Mouse (Mus musculus) CH12.LX (cell line): ENCODE data around the gene Ms4a5. TPM values are rescaled to one million over a fixed set of nuclear protein-coding genes. Genes with fewer than 3 reads are reported as not detected.
A peak's percentile ranks its signal among the peaks of the same experiment; 100 is the strongest.

Experiments
- DNase-seq: peaks from one replicate; pipeline ENCODE4 v3.0.0-alpha.2; 2013; ENCODE audit errors: extremely low read depth
- H3K27ac ChIP-seq: 2 replicates; pipeline ENCODE4 v1.5.1; 2012; ENCODE audit warnings: low read depth, mild to moderate bottlenecking, control low read depth, moderate library complexity; ENCODE audit not compliant: insufficient read depth
- H3K27me3 ChIP-seq: replicated peaks from 2 replicates; pipeline ENCODE3; 2012; ENCODE audit warnings: inconsistent platforms
- H3K36me3 ChIP-seq, 2 experiments: replicated peaks in 1 of 2; 2 replicates each; pipeline versions ENCODE3 to v1.6.1; 2012; ENCODE audit warnings: inconsistent platforms in 1 of 2, low read length in 1 of 2, mild to moderate bottlenecking in 1 of 2, mixed read lengths in 1 of 2, moderate library complexity in 1 of 2; ENCODE audit not compliant: control insufficient read depth in 1 of 2, insufficient read depth in 1 of 2
- H3K4me1 ChIP-seq, 2 experiments: 2 replicates each; pipeline ENCODE4 v1.6.1; 2012; ENCODE audit warnings: inconsistent platforms in 1 of 2, moderate library complexity in 1 of 2; ENCODE audit not compliant: insufficient read depth in 2 of 2, control insufficient read depth in 1 of 2
- H3K4me2 ChIP-seq: 2 replicates; pipeline ENCODE4 v1.6.1; 2012; ENCODE audit warnings: low read depth, mild to moderate bottlenecking, control low read depth; ENCODE audit not compliant: poor library complexity, insufficient read depth, severe bottlenecking
- H3K4me3 ChIP-seq, 3 experiments: fragments of 150-350 bp in 1 of 3; sonication (generic) in 1 of 3; replicated peaks in 1 of 3; 2 replicates each; pipeline versions ENCODE3 to v1.5.1; 2011 to 2012; ENCODE audit warnings: low read depth in 2 of 3, low read length in 2 of 3, mild to moderate bottlenecking in 2 of 3, moderate library complexity in 2 of 3, control low read depth in 1 of 3, improper control_type of control experiment in 1 of 3, inconsistent platforms in 1 of 3, mixed read lengths in 1 of 3; ENCODE audit not compliant: poor library complexity in 1 of 3
- H3K79me2 ChIP-seq: replicated peaks from 2 replicates; pipeline ENCODE4 v1.6.1; 2012; ENCODE audit warnings: mild to moderate bottlenecking, moderate library complexity; ENCODE audit not compliant: control insufficient read depth, poor library complexity, insufficient read depth, severe bottlenecking; ENCODE audit errors: extremely low read depth
- H3K9ac ChIP-seq: 2 replicates; pipeline ENCODE4 v1.6.1; 2012; ENCODE audit warnings: low read depth, mild to moderate bottlenecking, control low read depth, moderate library complexity; ENCODE audit not compliant: insufficient read depth
- H3K9me3 ChIP-seq: replicated peaks from 2 replicates; pipeline ENCODE3; 2012; ENCODE audit warnings: low read length, inconsistent platforms, mixed read lengths
- BHLHE40 ChIP-seq: IDR thresholded peaks from 2 replicates; pipeline ENCODE4 v1.6.1; 2011; ENCODE audit warnings: mild to moderate bottlenecking, low read depth, low read length, improper control_type of control experiment
- CHD1 ChIP-seq: IDR thresholded peaks from 2 replicates; pipeline ENCODE4 v1.6.1; 2012; ENCODE audit warnings: low read depth, low read length, improper control_type of control experiment, inconsistent platforms
- CHD2 ChIP-seq: IDR thresholded peaks from 2 replicates; pipeline ENCODE4 v1.6.1; 2011; ENCODE audit warnings: low read length, improper control_type of control experiment
- CTCF ChIP-seq, 2 experiments: IDR thresholded peaks in 1 of 2; conservative IDR thresholded peaks in 1 of 2; 2 replicates each; pipeline ENCODE4 v1.5.1; 2011 to 2012; ENCODE audit warnings: low read depth in 2 of 2, low read length in 2 of 2, improper control_type of control experiment in 1 of 2, inconsistent platforms in 1 of 2, mild to moderate bottlenecking in 1 of 2, moderate library complexity in 1 of 2
- E2F4 ChIP-seq: IDR thresholded peaks from 2 replicates; pipeline ENCODE4 v1.6.1; 2011; ENCODE audit warnings: low read depth, low read length, improper control_type of control experiment; ENCODE audit not compliant: insufficient replicate concordance
- ELF1 ChIP-seq: IDR thresholded peaks from 2 replicates; pipeline ENCODE4 v1.6.1; 2014; ENCODE audit warnings: low read depth, mild to moderate bottlenecking, inconsistent platforms, low read length, improper control_type of control experiment
- EP300 ChIP-seq: IDR thresholded peaks from 2 replicates; pipeline ENCODE4 v1.6.1; 2011; ENCODE audit warnings: low read length, improper control_type of control experiment
- ETS1 ChIP-seq: conservative IDR thresholded peaks from 2 replicates; pipeline ENCODE4 v1.6.1; 2012; ENCODE audit warnings: low read depth, mild to moderate bottlenecking, inconsistent platforms, low read length, improper control_type of control experiment, moderate library complexity
- GABPA ChIP-seq: IDR thresholded peaks from 2 replicates; pipeline ENCODE4 v1.6.1; 2012; ENCODE audit warnings: low read depth, low read length, improper control_type of control experiment, inconsistent platforms; ENCODE audit not compliant: insufficient replicate concordance
- HCFC1 ChIP-seq: IDR thresholded peaks from 2 replicates; pipeline ENCODE4 v1.6.1; 2012; ENCODE audit warnings: low read depth, mild to moderate bottlenecking, inconsistent platforms, low read length, improper control_type of control experiment
- IRF4 ChIP-seq: IDR thresholded peaks from 2 replicates; pipeline ENCODE4 v1.6.1; 2014; ENCODE audit warnings: low read depth, mild to moderate bottlenecking, inconsistent platforms, low read length, improper control_type of control experiment
- JUND ChIP-seq: conservative IDR thresholded peaks from 2 replicates; pipeline ENCODE4 v1.6.1; 2011; ENCODE audit warnings: low read depth, low read length, improper control_type of control experiment
- MAFK ChIP-seq: IDR thresholded peaks from 2 replicates; pipeline ENCODE4 v1.6.1; 2011; ENCODE audit warnings: low read length, improper control_type of control experiment; ENCODE audit not compliant: insufficient replicate concordance
- MAX ChIP-seq: IDR thresholded peaks from 2 replicates; pipeline ENCODE4 v1.6.1; 2011; ENCODE audit warnings: low read length, improper control_type of control experiment
- MAZ ChIP-seq: IDR thresholded peaks from 2 replicates; pipeline ENCODE4 v1.6.1; 2012; ENCODE audit warnings: low read depth, mild to moderate bottlenecking, inconsistent platforms, low read length, improper control_type of control experiment, moderate library complexity
- MEF2A ChIP-seq: IDR thresholded peaks from 2 replicates; pipeline ENCODE4 v1.6.1; 2014; ENCODE audit warnings: low read depth, mild to moderate bottlenecking, inconsistent platforms, low read length, improper control_type of control experiment, borderline replicate concordance
- MXI1 ChIP-seq: IDR thresholded peaks from 2 replicates; pipeline ENCODE4 v1.6.1; 2011; ENCODE audit warnings: mild to moderate bottlenecking, low read depth, low read length, improper control_type of control experiment
- MYC ChIP-seq: IDR thresholded peaks from 2 replicates; pipeline ENCODE4 v1.6.1; 2011; ENCODE audit warnings: low read depth, mild to moderate bottlenecking, improper control_type of control experiment, low read length
- NELFE ChIP-seq: IDR thresholded peaks from 2 replicates; pipeline ENCODE4 v1.6.1; 2011; ENCODE audit warnings: low read depth, low read length, improper control_type of control experiment
- NRF1 ChIP-seq: IDR thresholded peaks from 2 replicates; pipeline ENCODE4 v1.6.1; 2014; ENCODE audit warnings: low read depth, mild to moderate bottlenecking, inconsistent platforms, low read length, improper control_type of control experiment, moderate library complexity
- PAX5 ChIP-seq: IDR thresholded peaks from 2 replicates; pipeline ENCODE4 v1.6.1; 2012; ENCODE audit warnings: low read length, inconsistent platforms, mixed read lengths
- POLR2A ChIP-seq: IDR thresholded peaks from 2 replicates; pipeline ENCODE4 v1.6.1; 2011; ENCODE audit warnings: low read depth, mild to moderate bottlenecking, improper control_type of control experiment, low read length
- POLR2AphosphoS2 ChIP-seq: IDR thresholded peaks from 2 replicates; pipeline ENCODE4 v1.6.1; 2011; ENCODE audit warnings: low read depth, low read length, improper control_type of control experiment
- RAD21 ChIP-seq: IDR thresholded peaks from 2 replicates; pipeline ENCODE4 v1.6.1; 2011; ENCODE audit warnings: low read depth, mild to moderate bottlenecking, low read length, improper control_type of control experiment, moderate library complexity
- RCOR1 ChIP-seq: conservative IDR thresholded peaks from 2 replicates; pipeline ENCODE4 v1.6.1; 2012; ENCODE audit warnings: low read depth, mild to moderate bottlenecking, inconsistent platforms, low read length, improper control_type of control experiment
- SIN3A ChIP-seq: IDR thresholded peaks from 2 replicates; pipeline ENCODE4 v1.6.1; 2012; ENCODE audit warnings: low read length, improper control_type of control experiment, inconsistent platforms
- SMC3 ChIP-seq: IDR thresholded peaks from 2 replicates; pipeline ENCODE4 v1.6.1; 2011; ENCODE audit warnings: low read depth, low read length, improper control_type of control experiment
- TBP ChIP-seq: conservative IDR thresholded peaks from 2 replicates; pipeline ENCODE4 v1.6.1; 2011; ENCODE audit warnings: low read depth, low read length, improper control_type of control experiment
- TCF12 ChIP-seq: IDR thresholded peaks from 2 replicates; pipeline ENCODE4 v1.6.1; 2014; ENCODE audit warnings: low read depth, mild to moderate bottlenecking, inconsistent platforms, low read length, improper control_type of control experiment
- UBTF ChIP-seq: IDR thresholded peaks from 2 replicates; pipeline ENCODE4 v1.6.1; 2012; ENCODE audit warnings: low read depth, mild to moderate bottlenecking, inconsistent platforms, low read length, improper control_type of control experiment, moderate library complexity
- USF1 ChIP-seq: IDR thresholded peaks from 2 replicates; pipeline ENCODE4 v1.6.1; 2014; ENCODE audit warnings: low read depth, mild to moderate bottlenecking, inconsistent platforms, low read length, improper control_type of control experiment
- ZMIZ1 ChIP-seq: IDR thresholded peaks from 2 replicates; pipeline ENCODE4 v1.6.1; 2012; ENCODE audit warnings: low read depth, mild to moderate bottlenecking, inconsistent platforms, low read length, improper control_type of control experiment
- ZNF384 ChIP-seq: IDR thresholded peaks from 2 replicates; pipeline ENCODE4 v1.6.1; 2012; ENCODE audit warnings: low read depth, low read length, improper control_type of control experiment, inconsistent platforms
- dilution Hi-C: fragments of 300-500 bp; cut with MboI; formaldehyde crosslinking; loops from 2 replicates; pipeline ENCODE4 v1.14.3; 2020; ENCODE audit warnings: low sequenced_read_pairs; ENCODE audit not compliant: extremely low pct_unique_long_range_greater_than_20kb, extremely low pct_ligation_motif_present
- in situ Hi-C: fragments of 300-500 bp; cut with MboI; formaldehyde crosslinking; loops from 3 replicates; pipeline ENCODE4 v1.14.3; 2019; ENCODE audit warnings: low sequenced_read_pairs, low pct_ligation_motif_present, low pct_unique_long_range_greater_than_20kb, mixed read lengths
- polyA plus RNA-seq: library from polyadenylated mRNA; unstranded; fragments of >175 nt; gene quantifications from 2 replicates; pipeline ENCODE4 v1.2.1, GENCODE M21; 2012; ENCODE audit warnings: low read depth; ENCODE audit not compliant: insufficient read length
- total RNA-seq, 2 experiments: library from RNA; depleted of rRNA; stranded (reverse); fragments of 300-350 nt in 1 of 2; fragments of >200 nt in 1 of 2; gene quantifications; 2 replicates each; pipeline ENCODE4 v1.2.3; 2012 to 2014

The Ms4a5 gene
- total and polyA plus RNA-seq, 3 experiments: not detected

- Histone ChIP-seq H3K27ac (no peak overlapping the region), H3K9me3 (no peaks in the 10 kb centered on the region), H3K27me3 (no peaks in the 10 kb centered on the region), H3K4me3 (peak overlapping the region in 2 of 3 experiments; percentile 8 to 32), H3K79me2 (peaks cover 32% of the 10 kb centered on the region), H3K4me1 (peaks cover 2 to 44% of the 10 kb centered on the region in 2 experiments; a peak in 3 of 4 replicates), H3K9ac (no peak overlapping the region), H3K36me3 (peaks cover 27 to 52% of the 10 kb centered on the region in 2 experiments), H3K4me2 (no peak overlapping the region; the same call in 1 of the 2 replicates)
- in situ Hi-C loops (no loop called here), dilution Hi-C loops (no loop called here)
- TF ChIP-seq MYC: no peak
- TF ChIP-seq TCF12: no peak
- no peak for TF ChIP-seq POLR2AphosphoS2
- no peak for TF ChIP-seq MAX
- TF ChIP-seq PAX5: no peak
- TF ChIP-seq BHLHE40: peak; percentile 33; the same call in 1 of the 2 replicates
- DNase-seq: no peak
These were observed 22.2 kb downstream of the Ms4a5 start for GRCm38 (mm10) chr19:11261522-11261921.

- no peak overlapping the region for H3K4me3 ChIP-seq
- H3K9ac ChIP-seq: no peak overlapping the region
- DNase-seq: peak; percentile 72
- H3K36me3 ChIP-seq: peaks cover 0 to 2% of the 10 kb centered on the region in 2 experiments
- H3K79me2 ChIP-seq: no peaks in the 10 kb centered on the region
- no peaks in the 10 kb centered on the region for H3K27me3 ChIP-seq
- H3K9me3 ChIP-seq: peaks cover 3% of the 10 kb centered on the region
- 0 out of 2 replicates have a peak overlapping the region, but pooled peaks have one; percentile 23 for H3K4me2 ChIP-seq
- H3K27ac ChIP-seq: peak overlapping the region; percentile 31
- dilution Hi-C loops: no loop called here
- in situ Hi-C loops: no loop called here
- peaks cover 15 to 48% of the 10 kb centered on the region in 2 experiments for H3K4me1 ChIP-seq
- no peak for TF ChIP-seq MXI1
- no peak for TF ChIP-seq USF1
- TF ChIP-seq MAZ: no peak
- TF ChIP-seq ETS1: peak; percentile 95
- no peak for TF ChIP-seq MYC
- TF ChIP-seq MAX: no peak
- TF ChIP-seq ELF1: no peak
- TF ChIP-seq E2F4: no peak
- no peak for TF ChIP-seq NELFE
- TF ChIP-seq SIN3A: no peak
- peak; percentile 55; the same call in 1 of the 2 replicates for TF ChIP-seq TCF12
- TF ChIP-seq RCOR1: no peak
- no peak for TF ChIP-seq CHD1
- TF ChIP-seq RAD21: no peak
- TF ChIP-seq PAX5: no peak
- TF ChIP-seq IRF4: peak; percentile 87
- no peak for TF ChIP-seq POLR2A
- no peak for TF ChIP-seq GABPA
- TF ChIP-seq NRF1: no peak
- no peak for TF ChIP-seq POLR2AphosphoS2
- TF ChIP-seq ZMIZ1: no peak
- TF ChIP-seq CTCF (conservative IDR thresholded peaks at IDR 0.05 in 1 of 2, IDR thresholded peaks at IDR 0.05 in 1 of 2; ENCODE audit: low read depth in 2 of 2, low read length in 2 of 2): no peak
- no peak for TF ChIP-seq SMC3
- TF ChIP-seq HCFC1: peak; percentile 37; the same call in 1 of the 2 replicates
- TF ChIP-seq MAFK: no peak
- 0 out of 2 replicates have a peak, but pooled peaks have one; percentile 37 for TF ChIP-seq JUND
- TF ChIP-seq ZNF384: peak; percentile 41; the same call in 1 of the 2 replicates
- no peak for TF ChIP-seq CHD2
- TF ChIP-seq BHLHE40: peak; percentile 54
- TF ChIP-seq EP300: peak; percentile 91
- TF ChIP-seq MEF2A: peak; percentile 77
- TF ChIP-seq TBP: 0 out of 2 replicates have a peak, but pooled peaks have one; percentile 27
- no peak for TF ChIP-seq UBTF
These were observed 39.4 kb downstream of the Ms4a5 start for GRCm38 (mm10) chr19:11244230-11244629.
